Mouse (Mus musculus) CH12F3 (cell line): Measurements from ENCODE around the gene Uqcc2.

ENCODE experiments used
- in situ Hi-C: fragments of 300-500 bp; cut with MboI; formaldehyde crosslinking; loops from 2 replicates; pipeline ENCODE4 v1.14.3; 2020; ENCODE audit warnings: low sequenced_read_pairs

Gene Uqcc2

GRCm38 (mm10) chr17:27155752-27156151 is 22.0 kb upstream of the Uqcc2 start:
- in situ Hi-C loops: no loop called here

GRCm38 (mm10) chr17:27154881-27155280 is 21.2 kb upstream of the Uqcc2 start:
- in situ Hi-C loops: no loop called here

GRCm38 (mm10) chr17:27154256-27154655 is 20.5 kb upstream of the Uqcc2 start:
- in situ Hi-C loops: no loop called here

GRCm38 (mm10) chr17:27153773-27154193 is 20.1 kb upstream of the Uqcc2 start:
- in situ Hi-C loops: no loop called here

- in situ Hi-C loops: no loop called here
Observed at GRCm38 (mm10) chr17:27152976-27153723, 19.4 kb upstream of the Uqcc2 start.

- in situ Hi-C loops: no loop called here
Observed at GRCm38 (mm10) chr17:27151411-27151810, 17.7 kb upstream of the Uqcc2 start.

GRCm38 (mm10) chr17:27150871-27151270 is 17.2 kb upstream of the Uqcc2 start:
- in situ Hi-C loops: no loop called here

GRCm38 (mm10) chr17:27146323-27146923 is 12.7 kb upstream of the Uqcc2 start:
- in situ Hi-C loops: no loop called here

GRCm38 (mm10) chr17:27144152-27144551 is 10.4 kb upstream of the Uqcc2 start:
- in situ Hi-C loops: no loop called here

- in situ Hi-C loops: no loop called here
Observed at GRCm38 (mm10) chr17:27141971-27142450, 8.3 kb upstream of the Uqcc2 start.

GRCm38 (mm10) chr17:27140262-27140661 is 6.5 kb upstream of the Uqcc2 start:
- in situ Hi-C loops: no loop called here

- in situ Hi-C loops: no loop called here
Observed at GRCm38 (mm10) chr17:27139304-27139703, 5.6 kb upstream of the Uqcc2 start.

- in situ Hi-C loops: no loop called here
Observed at GRCm38 (mm10) chr17:27138396-27138795, 4.7 kb upstream of the Uqcc2 start.

GRCm38 (mm10) chr17:27134715-27135114 is 999 bp upstream of the Uqcc2 start:
- in situ Hi-C loops: no loop called here

GRCm38 (mm10) chr17:27134187-27134586 is 471 bp upstream of the Uqcc2 start:
- in situ Hi-C loops: no loop called here

- in situ Hi-C loops: no loop called here
Observed at GRCm38 (mm10) chr17:27132238-27132637, 1.5 kb downstream of the Uqcc2 start.

GRCm38 (mm10) chr17:27131240-27131665 is 2.5 kb downstream of the Uqcc2 start:
- in situ Hi-C loops: no loop called here

- in situ Hi-C loops: no loop called here
Observed at GRCm38 (mm10) chr17:27130246-27130645, 3.5 kb downstream of the Uqcc2 start.

GRCm38 (mm10) chr17:27129819-27130218 is 3.9 kb downstream of the Uqcc2 start:
- in situ Hi-C loops: no loop called here

- in situ Hi-C loops: no loop called here
Observed at GRCm38 (mm10) chr17:27129291-27129690, 4.4 kb downstream of the Uqcc2 start.

GRCm38 (mm10) chr17:27128189-27128588 is 5.5 kb downstream of the Uqcc2 start:
- in situ Hi-C loops: no loop called here

GRCm38 (mm10) chr17:27126974-27127373 is 6.7 kb downstream of the Uqcc2 start:
- in situ Hi-C loops: no loop called here
